Mouse (Mus musculus) liver, adult 2 months (tissue): ENCODE data around the gene Pi4k2a.

ENCODE experiments used
- CTCF ChIP-seq: fragments of 200-500 bp; IDR thresholded peaks from 2 replicates; pipeline ENCODE4 v1.5.1; 2011; ENCODE audit warnings: low read depth, low read length, control low read depth
- POLR2A ChIP-seq: fragments of 200-500 bp; IDR thresholded peaks from 2 replicates; pipeline ENCODE4 v1.6.1; 2011; ENCODE audit warnings: low read length, control low read depth; ENCODE audit not compliant: insufficient read depth; ENCODE audit errors: extremely low read depth

DNA sequence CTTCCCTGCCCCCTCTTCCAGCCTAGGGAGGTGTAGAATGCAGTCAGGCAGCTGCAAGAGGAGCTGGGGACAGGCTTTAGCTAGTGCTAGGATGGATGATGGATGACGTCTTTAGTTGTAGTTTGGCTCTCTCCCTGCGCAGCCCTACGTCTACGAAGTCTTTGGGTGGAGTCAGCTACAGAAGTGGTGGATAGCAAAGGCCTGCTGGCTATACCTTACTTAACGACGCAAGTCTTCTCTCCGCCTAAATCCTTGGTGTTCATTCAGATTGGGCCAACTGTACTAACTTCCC lies 58.2 kb downstream of the Pi4k2a start:
- TF ChIP-seq CTCF, result no peak
- TF ChIP-seq POLR2A, result no peak
